Mouse (Mus musculus): ENCODE measurements around the gene Uba7. TPM values are rescaled to one million over a fixed set of nuclear protein-coding genes. Genes with fewer than 3 reads are reported as not detected.

Uba7 gene
- polyA plus RNA-seq (2015; fragmentation: Nextera tagmentation; extraction: Ambion mirVana), result 2.7 and 3.1 TPM in 2 replicates

- no peak within 1 kb of the TSS for H3K4me2 ChIP-seq
- no peak within 1 kb of the TSS for H3K4me3 ChIP-seq
- ATAC-seq, result no peak
- no peaks in the 10 kb centered on the region for H3K4me1 ChIP-seq
- peaks cover 13% of the 10 kb centered on the region for H3K36me3 ChIP-seq (ENCODE audit: poor library complexity, severe bottlenecking)
- H3K9me3 ChIP-seq (replicated peaks), result no peaks in the 10 kb centered on the region
- no peak within 1 kb of the TSS for H3K27ac ChIP-seq
- no peaks in the 10 kb centered on the region for H3K27me3 ChIP-seq
- 73% methylated on average over 12 of the region's 12 CpGs for WGBS
- H3K9ac ChIP-seq, result no peak within 1 kb of the TSS
Measured at GRCm38 (mm10) chr9:107975399-107976386, at the start of gene Uba7. TSS of gene Uba7 (plus strand) at chr9:107975505.

DNA sequence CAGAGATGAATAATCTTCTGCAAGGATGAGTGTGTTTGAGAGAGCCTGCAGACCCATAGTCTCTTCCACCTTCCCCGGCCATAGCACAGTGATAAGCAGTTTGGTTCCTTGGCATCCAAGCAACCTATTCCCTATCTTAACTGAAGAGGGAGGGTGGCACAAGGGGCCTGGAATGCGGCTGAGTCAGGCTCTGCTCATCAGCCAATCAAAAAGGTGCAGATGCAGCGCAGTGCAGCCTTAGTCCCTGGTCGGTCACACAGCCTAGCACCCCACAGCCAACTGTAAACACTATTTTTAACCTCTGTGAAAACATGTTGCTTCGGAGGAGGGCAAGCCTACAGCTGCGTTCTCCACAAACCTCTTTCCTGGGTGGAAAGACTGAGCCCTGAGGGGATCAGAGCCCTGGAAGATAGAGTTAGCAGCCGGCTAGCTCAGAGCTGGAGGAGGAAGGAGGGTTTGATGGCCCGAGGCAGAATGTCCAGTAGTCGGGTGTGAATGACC lies 48.3 kb upstream of the Uba7 start:
- Histone ChIP-seq H3K27ac (no peak overlapping the region), H3K4me1 (peaks cover 16% of the 10 kb centered on the region), H3K27me3 (no peaks in the 10 kb centered on the region), H3K4me2 (no peak overlapping the region), H3K9ac (no peak overlapping the region), H3K9me3 (replicated peaks) (no peaks in the 10 kb centered on the region), H3K4me3 (no peak overlapping the region), H3K36me3 (ENCODE audit: poor library complexity, severe bottlenecking) (no peaks in the 10 kb centered on the region)
- WGBS, result 63% methylated on average over 9 of the region's 9 CpGs
- no peak for ATAC-seq

DNA sequence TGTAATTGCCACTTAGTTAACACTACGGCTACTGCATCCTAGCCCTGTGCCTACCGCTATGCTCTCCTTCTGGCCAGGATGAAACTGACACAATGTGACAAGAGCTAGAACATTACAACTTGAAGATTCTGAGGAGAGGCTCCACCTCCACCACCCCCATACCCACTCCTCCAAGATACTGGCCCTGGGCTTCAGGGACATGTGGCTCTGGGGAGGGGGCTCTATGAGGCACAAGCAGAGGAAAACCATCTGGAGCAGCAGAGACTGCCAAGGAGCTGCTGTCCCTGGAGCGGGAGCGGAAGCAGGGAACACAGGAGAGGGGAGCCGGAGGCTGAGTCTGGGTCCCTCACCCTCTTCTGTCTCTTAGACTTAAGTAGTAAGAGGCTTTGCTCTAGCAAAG lies 47.6 kb upstream of the Uba7 start:
- no peaks in the 10 kb centered on the region for H3K9me3 ChIP-seq (replicated peaks)
- no peak overlapping the region for H3K27ac ChIP-seq
- no peak overlapping the region for H3K9ac ChIP-seq
- 84% methylated on average over 5 of the region's 5 CpGs for WGBS
- no peak overlapping the region for H3K4me3 ChIP-seq
- no peaks in the 10 kb centered on the region for H3K36me3 ChIP-seq (ENCODE audit: poor library complexity, severe bottlenecking)
- H3K4me2 ChIP-seq, result no peak overlapping the region
- H3K4me1 ChIP-seq, result peaks cover 22% of the 10 kb centered on the region
- peak; percentile 55; the same call in 1 of the 2 replicates for ATAC-seq
- no peaks in the 10 kb centered on the region for H3K27me3 ChIP-seq

- 76% methylated on average over 3 of the region's 3 CpGs for WGBS
- H3K27me3 ChIP-seq, result no peaks in the 10 kb centered on the region
- peaks cover 22% of the 10 kb centered on the region for H3K4me1 ChIP-seq
- no peak within 1 kb of the TSS for H3K4me2 ChIP-seq
- H3K4me3 ChIP-seq, result no peak within 1 kb of the TSS
- no peak for ATAC-seq
- H3K27ac ChIP-seq, result no peak within 1 kb of the TSS
- H3K9ac ChIP-seq, result no peak within 1 kb of the TSS
- H3K36me3 ChIP-seq (ENCODE audit: poor library complexity, severe bottlenecking), result no peaks in the 10 kb centered on the region
- H3K9me3 ChIP-seq (replicated peaks), result no peaks in the 10 kb centered on the region
Measured at GRCm38 (mm10) chr9:107928169-107928568, 47.1 kb upstream of the Uba7 start, which contains the start of gene Actl11. TSS of gene Actl11 (plus strand) at chr9:107928469.

- H3K9me3 ChIP-seq (replicated peaks), result no peaks in the 10 kb centered on the region
- H3K36me3 ChIP-seq (ENCODE audit: poor library complexity, severe bottlenecking), result no peaks in the 10 kb centered on the region
- no peak for ATAC-seq
- no peak overlapping the region for H3K27ac ChIP-seq
- WGBS, result 60% methylated on average over 4 of the region's 4 CpGs
- peaks cover 23% of the 10 kb centered on the region for H3K4me1 ChIP-seq
- no peak overlapping the region for H3K4me2 ChIP-seq
- no peaks in the 10 kb centered on the region for H3K27me3 ChIP-seq
- H3K9ac ChIP-seq, result no peak overlapping the region
- H3K4me3 ChIP-seq, result no peak overlapping the region
Measured at GRCm38 (mm10) chr9:107932221-107932620, 43.1 kb upstream of the Uba7 start.

DNA sequence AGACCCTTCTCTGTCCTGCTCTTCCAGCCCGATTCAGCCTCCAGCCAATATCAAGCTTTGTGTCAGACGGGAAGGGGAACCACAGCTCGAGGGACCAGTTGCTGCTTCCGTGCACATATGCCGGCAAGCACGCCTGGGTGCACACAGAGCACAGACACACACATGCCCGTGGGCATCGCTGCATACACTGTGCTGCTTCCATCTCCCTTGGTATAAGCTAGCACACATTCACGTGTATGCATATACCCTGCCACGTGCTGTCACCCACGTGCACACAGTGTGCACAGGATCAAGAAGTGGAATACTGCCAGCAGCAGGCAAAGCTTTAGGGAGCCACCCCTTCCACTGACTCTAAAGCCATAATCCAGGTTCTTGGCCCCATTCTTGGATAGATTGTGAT lies 41.2 kb upstream of the Uba7 start:
- no peak for ATAC-seq
- H3K9ac ChIP-seq, result no peak overlapping the region
- H3K36me3 ChIP-seq (ENCODE audit: poor library complexity, severe bottlenecking), result no peaks in the 10 kb centered on the region
- H3K4me2 ChIP-seq, result no peak overlapping the region
- H3K27ac ChIP-seq, result no peak overlapping the region
- H3K4me3 ChIP-seq, result no peak overlapping the region
- WGBS, result 85% methylated on average over 11 of the region's 11 CpGs
- no peaks in the 10 kb centered on the region for H3K27me3 ChIP-seq
- H3K4me1 ChIP-seq, result peaks cover 23% of the 10 kb centered on the region
- H3K9me3 ChIP-seq (replicated peaks), result no peaks in the 10 kb centered on the region

DNA sequence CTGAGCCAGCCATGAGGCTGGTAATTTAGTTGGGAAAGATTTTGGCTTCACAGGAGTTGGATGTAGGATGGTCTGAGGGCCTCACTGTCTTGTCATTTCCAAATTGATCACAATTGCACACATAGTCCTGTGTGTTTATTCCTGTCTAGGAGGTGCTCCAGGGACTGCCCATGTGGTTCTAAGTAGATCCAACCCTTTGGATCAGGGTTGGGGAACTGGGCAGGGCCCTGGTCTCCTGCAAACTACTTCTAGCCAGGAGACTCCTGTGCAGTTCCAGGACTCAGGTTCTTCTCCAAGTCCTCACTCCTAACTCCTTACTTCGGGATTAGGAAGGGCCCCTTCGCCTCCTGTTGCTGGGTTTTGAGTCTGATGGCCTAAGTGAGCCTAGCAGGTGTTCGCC lies 39.9 kb upstream of the Uba7 start, which contains the start of gene Camkv:
Gene Camkv, plus strand, starts transcription at position 301 of the 400 bp plus-strand sequence.
- Histone ChIP-seq H3K4me2 (peak within 1 kb of the TSS; percentile 92), H3K4me3 (peak within 1 kb of the TSS; percentile 54), H3K9ac (peak within 1 kb of the TSS; percentile 68), H3K36me3 (ENCODE audit: poor library complexity, severe bottlenecking) (no peaks in the 10 kb centered on the region), H3K9me3 (replicated peaks) (no peaks in the 10 kb centered on the region), H3K27me3 (no peaks in the 10 kb centered on the region), H3K4me1 (peaks cover 23% of the 10 kb centered on the region), H3K27ac (no peak within 1 kb of the TSS)
- 5% methylated on average over 3 of the region's 3 CpGs for WGBS
- no peak for ATAC-seq

- under 1% methylated on average over 40 of the region's 41 CpGs for WGBS
- Histone ChIP-seq H3K4me1 (peaks cover 23% of the 10 kb centered on the region), H3K27ac (no peak overlapping the region), H3K4me2 (peak overlapping the region; percentile 92), H3K9me3 (replicated peaks) (no peaks in the 10 kb centered on the region), H3K9ac (peak overlapping the region; percentile 68), H3K27me3 (no peaks in the 10 kb centered on the region), H3K36me3 (ENCODE audit: poor library complexity, severe bottlenecking) (no peaks in the 10 kb centered on the region), H3K4me3 (peak overlapping the region; percentile 54)
- ATAC-seq, result peak; percentile 59
Measured at GRCm38 (mm10) chr9:107935790-107936214, 39.5 kb upstream of the Uba7 start.

DNA sequence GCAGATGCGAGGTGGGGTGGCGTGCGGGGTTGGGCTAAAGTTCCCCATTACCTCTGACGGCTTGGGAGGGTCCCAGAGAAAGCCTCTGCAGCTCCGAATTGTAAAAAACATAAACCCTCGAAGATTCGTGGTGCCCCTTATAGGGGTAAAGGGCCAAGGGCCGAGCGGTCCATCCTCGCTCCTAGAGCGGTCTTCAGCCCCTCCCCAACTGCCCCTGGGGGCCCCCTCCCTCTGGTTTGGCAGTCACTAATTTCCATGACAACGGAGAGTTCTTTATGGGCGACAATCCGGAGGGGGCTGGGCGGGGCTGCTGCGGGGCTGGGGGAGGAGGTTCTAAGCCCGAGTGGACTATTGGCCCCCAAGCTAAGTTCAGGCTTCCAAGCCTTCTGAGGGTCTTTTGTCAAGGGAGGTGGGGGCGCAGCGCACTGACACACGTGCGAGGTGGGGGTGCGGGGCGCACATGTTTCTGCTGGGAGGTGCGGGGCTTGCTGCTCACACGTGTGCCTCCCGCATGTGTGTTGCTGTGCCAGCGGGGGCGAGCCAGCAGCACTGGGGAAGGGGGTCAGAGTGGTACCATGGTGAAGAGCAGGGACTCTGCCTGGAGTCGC lies 39.0 kb upstream of the Uba7 start:
- Histone ChIP-seq H3K36me3 (ENCODE audit: poor library complexity, severe bottlenecking) (no peaks in the 10 kb centered on the region), H3K4me3 (peak overlapping the region; percentile 54), H3K9me3 (replicated peaks) (no peaks in the 10 kb centered on the region), H3K27ac (no peak overlapping the region), H3K4me1 (peaks cover 23% of the 10 kb centered on the region), H3K4me2 (peak overlapping the region; percentile 92), H3K27me3 (no peaks in the 10 kb centered on the region), H3K9ac (peak overlapping the region; percentile 68)
- WGBS, result under 1% methylated on average over 29 of the region's 29 CpGs
- ATAC-seq, result peak; percentile 65

GRCm38 (mm10) chr9:107936831-107937230 lies 38.5 kb upstream of the Uba7 start:
- Histone ChIP-seq H3K4me1 (peaks cover 23% of the 10 kb centered on the region), H3K36me3 (ENCODE audit: poor library complexity, severe bottlenecking) (no peaks in the 10 kb centered on the region), H3K4me3 (peak overlapping the region; percentile 54), H3K27ac (no peak overlapping the region), H3K9me3 (replicated peaks) (no peaks in the 10 kb centered on the region), H3K4me2 (peak overlapping the region; percentile 92), H3K27me3 (no peaks in the 10 kb centered on the region), H3K9ac (peak overlapping the region; percentile 68; the same call in 1 of the 2 replicates)
- WGBS, result 5% methylated on average over 3 of the region's 3 CpGs
- ATAC-seq, result peak; percentile 25; the same call in 1 of the 2 replicates

DNA sequence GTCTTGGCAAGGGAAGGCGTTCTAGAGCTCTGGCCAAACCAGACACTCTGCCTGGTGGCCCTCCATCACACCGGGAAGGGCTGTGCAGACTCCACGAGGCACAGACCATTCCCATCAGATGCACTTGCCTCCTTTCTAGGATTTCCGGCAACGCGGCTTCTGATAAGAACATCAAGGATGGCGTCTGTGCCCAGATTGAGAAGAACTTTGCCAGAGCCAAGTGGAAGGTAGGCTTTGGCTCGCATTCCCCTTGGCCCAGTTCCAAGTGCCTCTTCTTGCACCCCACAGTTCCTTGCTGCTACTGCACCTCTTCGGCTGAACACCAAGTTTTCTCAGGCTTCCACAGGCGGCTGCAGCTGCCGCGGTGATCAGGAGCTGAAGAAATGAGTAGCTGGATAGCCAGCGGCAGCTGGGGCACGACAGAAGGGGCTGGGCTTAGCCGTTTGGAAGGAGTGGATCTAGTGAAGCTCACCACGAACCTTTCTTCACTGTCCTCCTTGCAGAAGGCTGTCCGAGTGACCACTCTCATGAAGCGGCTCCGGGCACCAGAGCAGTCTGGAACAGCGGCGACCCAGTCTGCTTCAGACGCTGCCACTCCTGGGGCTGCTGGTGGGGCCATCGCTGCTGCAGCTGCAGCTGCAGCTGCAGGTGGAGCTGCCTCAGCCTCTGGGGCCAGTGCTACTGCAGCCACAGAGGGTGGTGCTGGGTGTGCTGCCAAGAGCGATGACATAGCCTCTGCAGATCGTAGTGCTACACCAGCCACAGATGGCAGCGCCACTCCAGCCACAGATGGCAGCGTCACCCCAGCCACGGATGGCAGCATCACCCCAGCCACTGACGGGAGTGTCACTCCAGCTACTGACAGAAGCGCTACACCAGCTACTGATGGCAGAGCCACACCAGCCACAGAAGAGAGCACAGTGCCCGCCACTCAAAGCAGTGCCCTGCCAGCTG lies 27.8 kb upstream of the Uba7 start:
- Histone ChIP-seq H3K9ac (no peak overlapping the region), H3K36me3 (ENCODE audit: poor library complexity, severe bottlenecking) (no peaks in the 10 kb centered on the region), H3K27ac (no peak overlapping the region), H3K4me1 (peaks cover 13% of the 10 kb centered on the region), H3K9me3 (replicated peaks) (no peaks in the 10 kb centered on the region), H3K27me3 (no peaks in the 10 kb centered on the region), H3K4me2 (no peak overlapping the region), H3K4me3 (no peak overlapping the region)
- ATAC-seq, result no peak
- WGBS, result 90% methylated on average over 31 of the region's 31 CpGs
